Mouse (Mus musculus) G1E (cell line): ENCODE results near the gene Crnkl1.

Source experiments
- CTCF ChIP-seq: IDR thresholded peaks from 2 replicates; pipeline ENCODE4 v1.5.1; 2012; ENCODE audit warnings: low read depth, low read length, inconsistent platforms, mixed read lengths
- GATA1 ChIP-seq: IDR thresholded peaks from 2 replicates; pipeline ENCODE4 v1.6.1; 2012; ENCODE audit warnings: borderline replicate concordance, low read length, inconsistent platforms, mixed read lengths
- GATA2 ChIP-seq: IDR thresholded peaks from 2 replicates; pipeline ENCODE4 v1.6.1; 2012; ENCODE audit warnings: low read depth, low read length, inconsistent platforms, borderline replicate concordance
- TAL1 ChIP-seq: conservative IDR thresholded peaks from 2 replicates; pipeline ENCODE4 v1.6.1; 2012; ENCODE audit warnings: low read depth, low read length, inconsistent platforms, mixed read lengths

GRCm38 (mm10) chr2:145958551-145958950 lies 23.7 kb upstream of the Crnkl1 start:
- TF ChIP-seq CTCF, result no peak
- TF ChIP-seq GATA1, result no peak
- TF ChIP-seq GATA2, result no peak
- TF ChIP-seq TAL1, result no peak
